Mouse (Mus musculus): Measurements from ENCODE around the gene Gucd1. TPM values are rescaled to one million over a fixed set of nuclear protein-coding genes. Genes with fewer than 3 reads are reported as not detected.
A peak's percentile ranks its signal among the peaks of the same experiment; 100 is the strongest.

Gucd1 gene
- polyA plus RNA-seq, 1 experiment from 2014 or later, result 32.8 TPM

- Histone ChIP-seq H3K27ac (replicated peaks in 1 of 2; ENCODE audit: control insufficient read depth in 1 of 2, insufficient read depth in 1 of 2, low read depth in 2 of 2, low read length in 2 of 2) (no peak overlapping the region), H3K4me1 (ENCODE audit: control insufficient read depth in 2 of 2, insufficient read depth in 2 of 2, low read length in 2 of 2) (peaks cover 0 to 2% of the 10 kb centered on the region in 2 experiments; a peak in 1 of 4 replicates), H3K9ac (ENCODE audit: low read length) (no peak overlapping the region), H3K9me3 (ENCODE audit: control insufficient read depth, low read length) (no peaks in the 10 kb centered on the region), H3K4me3 (ENCODE audit: control insufficient read depth in 1 of 2, insufficient read depth in 1 of 2, low read depth in 1 of 2, low read length in 2 of 2) (no peak overlapping the region), H3K36me3 (ENCODE audit: control insufficient read depth, insufficient read depth, low read length) (peaks cover 8% of the 10 kb centered on the region; the same call in 1 of the 2 replicates), H3K4me2 (ENCODE audit: low read length) (no peak overlapping the region), H3K27me3 (ENCODE audit: control insufficient read depth, insufficient read depth, low read length) (no peaks in the 10 kb centered on the region)
- no peak for ATAC-seq (ENCODE audit: insufficient number of reproducible peaks, insufficient read depth, low FRiP score, low read depth)
- WGBS, result 45% methylated on average over 7 of the region's 7 CpGs
These were observed 183.6 kb downstream of the Gucd1 start for GRCm38 (mm10) chr10:75334175-75334574.

- H3K4me3 ChIP-seq (ENCODE audit: control insufficient read depth in 1 of 2, insufficient read depth in 1 of 2, low read depth in 1 of 2, low read length in 2 of 2), result no peak overlapping the region
- H3K27me3 ChIP-seq (ENCODE audit: control insufficient read depth, insufficient read depth, low read length), result no peaks in the 10 kb centered on the region
- H3K36me3 ChIP-seq (ENCODE audit: control insufficient read depth, insufficient read depth, low read length), result peaks cover 8% of the 10 kb centered on the region; the same call in 1 of the 2 replicates
- H3K27ac ChIP-seq (replicated peaks in 1 of 2; ENCODE audit: control insufficient read depth in 1 of 2, insufficient read depth in 1 of 2, low read depth in 2 of 2, low read length in 2 of 2), result no peak overlapping the region
- 90% methylated on average over 23 of the region's 23 CpGs for WGBS
- no peaks in the 10 kb centered on the region for H3K9me3 ChIP-seq (ENCODE audit: control insufficient read depth, low read length)
- no peak overlapping the region for H3K4me2 ChIP-seq (ENCODE audit: low read length)
- ATAC-seq (ENCODE audit: insufficient number of reproducible peaks, insufficient read depth, low FRiP score, low read depth), result no peak; the same call in 1 of the 2 replicates
- peaks cover 0 to 2% of the 10 kb centered on the region in 2 experiments; a peak in 1 of 4 replicates for H3K4me1 ChIP-seq (ENCODE audit: control insufficient read depth in 2 of 2, insufficient read depth in 2 of 2, low read length in 2 of 2)
- no peak overlapping the region for H3K9ac ChIP-seq (ENCODE audit: low read length)
These were observed 184.5 kb downstream of the Gucd1 start for GRCm38 (mm10) chr10:75333176-75333776.

GRCm38 (mm10) chr10:75332268-75332667 lies 185.5 kb downstream of the Gucd1 start:
- Histone ChIP-seq H3K4me2 (ENCODE audit: low read length) (no peak overlapping the region), H3K27me3 (ENCODE audit: control insufficient read depth, insufficient read depth, low read length) (no peaks in the 10 kb centered on the region), H3K36me3 (ENCODE audit: control insufficient read depth, insufficient read depth, low read length) (peaks cover 8% of the 10 kb centered on the region; the same call in 1 of the 2 replicates), H3K4me1 (ENCODE audit: control insufficient read depth in 2 of 2, insufficient read depth in 2 of 2, low read length in 2 of 2) (peaks cover 4 to 5% of the 10 kb centered on the region in 2 experiments), H3K9ac (ENCODE audit: low read length) (no peak overlapping the region), H3K4me3 (ENCODE audit: control insufficient read depth in 1 of 2, insufficient read depth in 1 of 2, low read depth in 1 of 2, low read length in 2 of 2) (no peak overlapping the region), H3K9me3 (ENCODE audit: control insufficient read depth, low read length) (no peaks in the 10 kb centered on the region), H3K27ac (replicated peaks in 1 of 2; ENCODE audit: control insufficient read depth in 1 of 2, insufficient read depth in 1 of 2, low read depth in 2 of 2, low read length in 2 of 2) (no peak overlapping the region)
- ATAC-seq (ENCODE audit: insufficient number of reproducible peaks, insufficient read depth, low FRiP score, low read depth), result no peak
- WGBS, result 65% methylated on average over 3 of the region's 3 CpGs

- Histone ChIP-seq H3K27me3 (ENCODE audit: control insufficient read depth, insufficient read depth, low read length) (no peaks in the 10 kb centered on the region), H3K36me3 (ENCODE audit: control insufficient read depth, insufficient read depth, low read length) (0 out of 2 replicates have a peak, but pooled peaks cover under 1% of the 10 kb centered on the region), H3K9ac (ENCODE audit: low read length) (no peak overlapping the region), H3K4me1 (ENCODE audit: control insufficient read depth in 2 of 2, insufficient read depth in 2 of 2, low read length in 2 of 2) (peaks cover 13 to 21% of the 10 kb centered on the region in 2 experiments), H3K4me3 (ENCODE audit: control insufficient read depth in 1 of 2, insufficient read depth in 1 of 2, low read depth in 1 of 2, low read length in 2 of 2) (no peak overlapping the region), H3K27ac (replicated peaks in 1 of 2; ENCODE audit: control insufficient read depth in 1 of 2, insufficient read depth in 1 of 2, low read depth in 2 of 2, low read length in 2 of 2) (no peak overlapping the region), H3K9me3 (ENCODE audit: control insufficient read depth, low read length) (no peaks in the 10 kb centered on the region), H3K4me2 (ENCODE audit: low read length) (no peak overlapping the region)
- 66% methylated on average over 4 of the region's 4 CpGs for WGBS
- no peak for ATAC-seq (ENCODE audit: insufficient number of reproducible peaks, insufficient read depth, low FRiP score, low read depth)
These were observed 189.5 kb downstream of the Gucd1 start for GRCm38 (mm10) chr10:75328201-75328704.

GRCm38 (mm10) chr10:75327081-75327480 lies 190.7 kb downstream of the Gucd1 start:
- peaks cover 14 to 22% of the 10 kb centered on the region in 2 experiments for H3K4me1 ChIP-seq (ENCODE audit: control insufficient read depth in 2 of 2, insufficient read depth in 2 of 2, low read length in 2 of 2)
- no peak overlapping the region for H3K4me3 ChIP-seq (ENCODE audit: control insufficient read depth in 1 of 2, insufficient read depth in 1 of 2, low read depth in 1 of 2, low read length in 2 of 2)
- peak overlapping the region; percentile 34; the same call in 1 of the 2 replicates for H3K9ac ChIP-seq (ENCODE audit: low read length)
- H3K27ac ChIP-seq (replicated peaks in 1 of 2; ENCODE audit: control insufficient read depth in 1 of 2, insufficient read depth in 1 of 2, low read depth in 2 of 2, low read length in 2 of 2), result peak overlapping the region; percentile 47 to 52; a peak in 2 of 4 replicates
- H3K4me2 ChIP-seq (ENCODE audit: low read length), result no peak overlapping the region
- 63% methylated on average over 11 of the region's 11 CpGs for WGBS
- H3K27me3 ChIP-seq (ENCODE audit: control insufficient read depth, insufficient read depth, low read length), result no peaks in the 10 kb centered on the region
- H3K9me3 ChIP-seq (ENCODE audit: control insufficient read depth, low read length), result no peaks in the 10 kb centered on the region
- ATAC-seq (ENCODE audit: insufficient number of reproducible peaks, insufficient read depth, low FRiP score, low read depth), result no peak
- no peaks in the 10 kb centered on the region for H3K36me3 ChIP-seq (ENCODE audit: control insufficient read depth, insufficient read depth, low read length)

- no peak overlapping the region for H3K4me2 ChIP-seq (ENCODE audit: low read length)
- ATAC-seq (ENCODE audit: insufficient number of reproducible peaks, insufficient read depth, low FRiP score, low read depth), result no peak
- H3K4me3 ChIP-seq (ENCODE audit: control insufficient read depth in 1 of 2, insufficient read depth in 1 of 2, low read depth in 1 of 2, low read length in 2 of 2), result no peak overlapping the region
- H3K9ac ChIP-seq (ENCODE audit: low read length), result peak overlapping the region; percentile 34; the same call in 1 of the 2 replicates
- H3K27me3 ChIP-seq (ENCODE audit: control insufficient read depth, insufficient read depth, low read length), result no peaks in the 10 kb centered on the region
- 64% methylated on average over 3 of the region's 3 CpGs for WGBS
- peak overlapping the region in 1 of 2 experiments; percentile 47; a peak in 2 of 4 replicates for H3K27ac ChIP-seq (replicated peaks in 1 of 2; ENCODE audit: control insufficient read depth in 1 of 2, insufficient read depth in 1 of 2, low read depth in 2 of 2, low read length in 2 of 2)
- peaks cover 14 to 22% of the 10 kb centered on the region in 2 experiments for H3K4me1 ChIP-seq (ENCODE audit: control insufficient read depth in 2 of 2, insufficient read depth in 2 of 2, low read length in 2 of 2)
- H3K36me3 ChIP-seq (ENCODE audit: control insufficient read depth, insufficient read depth, low read length), result no peaks in the 10 kb centered on the region
- H3K9me3 ChIP-seq (ENCODE audit: control insufficient read depth, low read length), result no peaks in the 10 kb centered on the region
These were observed 191.2 kb downstream of the Gucd1 start for GRCm38 (mm10) chr10:75326553-75326952.

GRCm38 (mm10) chr10:75325821-75326220 lies 192.0 kb downstream of the Gucd1 start:
- no peaks in the 10 kb centered on the region for H3K9me3 ChIP-seq (ENCODE audit: control insufficient read depth, low read length)
- no peak overlapping the region for H3K4me3 ChIP-seq (ENCODE audit: control insufficient read depth in 1 of 2, insufficient read depth in 1 of 2, low read depth in 1 of 2, low read length in 2 of 2)
- no peaks in the 10 kb centered on the region for H3K27me3 ChIP-seq (ENCODE audit: control insufficient read depth, insufficient read depth, low read length)
- no peaks in the 10 kb centered on the region for H3K36me3 ChIP-seq (ENCODE audit: control insufficient read depth, insufficient read depth, low read length)
- ATAC-seq (ENCODE audit: insufficient number of reproducible peaks, insufficient read depth, low FRiP score, low read depth), result no peak
- no peak overlapping the region for H3K9ac ChIP-seq (ENCODE audit: low read length)
- 95% methylated on average over 23 of the region's 23 CpGs for WGBS
- no peak overlapping the region for H3K27ac ChIP-seq (replicated peaks in 1 of 2; ENCODE audit: control insufficient read depth in 1 of 2, insufficient read depth in 1 of 2, low read depth in 2 of 2, low read length in 2 of 2)
- H3K4me2 ChIP-seq (ENCODE audit: low read length), result no peak overlapping the region
- peaks cover 14 to 22% of the 10 kb centered on the region in 2 experiments for H3K4me1 ChIP-seq (ENCODE audit: control insufficient read depth in 2 of 2, insufficient read depth in 2 of 2, low read length in 2 of 2)

Measured in heart, embryonic 14.5 days (tissue).